Mouse (Mus musculus) heart, adult 9 months (tissue): ENCODE data around the gene Mamstr.

ENCODE experiments used
- DNase-seq, 2 experiments: peaks; one replicate each; pipeline ENCODE4 v3.0.0; 2022; ENCODE audit warnings: low spot score in 2 of 2

The Mamstr gene

DNA sequence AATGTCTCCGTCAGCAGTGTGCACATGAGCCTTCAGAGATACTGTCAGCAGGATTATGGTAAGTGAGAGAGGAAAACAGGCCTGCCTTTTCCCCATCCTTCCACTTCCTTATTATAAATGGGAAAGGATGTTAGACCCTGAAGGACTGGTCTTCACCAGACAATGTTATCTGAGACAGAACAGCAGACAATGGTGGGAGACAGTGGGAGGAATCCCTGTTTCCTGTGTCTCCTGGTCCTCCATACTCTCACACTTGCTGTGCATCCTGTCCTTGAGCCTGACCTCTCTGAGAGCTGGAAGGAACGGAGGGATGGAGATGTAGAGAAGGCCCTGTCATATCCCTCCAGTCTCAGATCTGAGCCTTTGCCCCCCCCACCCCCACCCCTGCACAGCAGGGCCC lies 52.6 kb downstream of the Mamstr start:
- no peak for DNase-seq

DNA sequence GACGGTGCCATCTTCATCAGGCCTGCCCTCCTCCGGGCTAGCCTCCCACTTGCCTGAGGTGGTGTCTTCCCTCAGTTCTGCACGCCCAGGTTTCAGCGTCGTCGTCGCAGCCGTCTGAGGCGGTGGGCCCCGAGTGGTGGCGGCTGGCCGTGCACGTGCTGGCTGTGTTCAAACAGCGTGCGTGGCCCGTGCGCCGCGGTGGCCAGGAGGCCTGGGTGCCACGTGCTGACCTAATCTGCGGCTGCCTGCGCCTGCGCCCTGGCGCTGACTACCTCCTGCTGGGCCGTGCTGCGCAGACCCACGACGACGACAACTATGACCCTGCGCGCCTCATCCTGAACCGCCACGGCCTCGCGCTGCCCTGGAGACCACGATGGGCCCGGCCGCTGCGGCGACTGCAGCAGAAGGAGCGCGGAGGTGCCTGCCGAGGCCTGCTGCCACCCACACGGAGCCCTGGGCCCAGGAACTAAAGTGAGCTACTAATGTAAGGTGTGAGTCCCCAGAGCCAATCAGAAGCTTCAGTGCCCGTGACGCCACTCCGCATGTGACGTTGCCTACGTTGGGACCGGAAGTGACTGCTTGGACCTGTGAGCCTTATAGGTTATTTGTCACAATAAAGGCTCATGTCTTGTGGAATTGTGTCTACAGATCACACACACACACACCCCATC lies 54.3 kb downstream of the Mamstr start, which contains the start of gene Sec1:
Gene Sec1, minus strand, starts transcription at position 482 of the 671 bp plus-strand sequence.
- DNase-seq, result no peak

DNA sequence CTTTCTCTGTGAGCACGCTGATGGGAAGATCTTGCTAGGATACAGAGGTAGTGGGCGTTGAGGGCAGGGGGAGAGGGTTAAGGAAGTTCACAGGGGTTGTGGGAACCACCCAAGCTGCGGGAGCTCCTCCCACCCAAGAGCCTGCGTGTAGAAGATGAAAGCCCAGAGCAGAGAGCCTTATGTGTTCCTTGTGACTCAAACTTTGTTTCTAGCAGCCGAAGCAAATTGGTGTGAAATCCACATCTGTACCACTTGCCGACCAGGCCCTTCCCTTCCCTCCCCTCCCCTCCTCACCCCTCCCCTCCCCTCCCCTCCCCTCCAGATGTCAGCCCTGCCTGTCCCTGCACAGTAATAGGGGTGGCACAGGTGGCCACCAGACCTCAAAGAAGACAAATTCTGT lies 55.3 kb downstream of the Mamstr start:
- DNase-seq, result no peak
